Mouse (Mus musculus): ENCODE measurements around the gene Pde6c.
A peak's percentile ranks its signal among the peaks of the same experiment; 100 is the strongest.

Gene Pde6c

GRCm38 (mm10) chr19:38143540-38144271 is 11.1 kb downstream of the Pde6c start:
- no peak for DNase-seq

GRCm38 (mm10) chr19:38156243-38156642 is 23.7 kb downstream of the Pde6c start:
- DNase-seq = no peak

GRCm38 (mm10) chr19:38161648-38162354 is 29.2 kb downstream of the Pde6c start:
- no peak for DNase-seq

GRCm38 (mm10) chr19:38164633-38165032 is 32.1 kb downstream of the Pde6c start:
- no peak for DNase-seq

GRCm38 (mm10) chr19:38179675-38180074 is 47.1 kb downstream of the Pde6c start:
- peak; percentile 32 for DNase-seq

GRCm38 (mm10) chr19:38186631-38187344 is 54.2 kb downstream of the Pde6c start:
- DNase-seq = no peak

GRCm38 (mm10) chr19:38187345-38187680 is 54.7 kb downstream of the Pde6c start:
- DNase-seq = peak; percentile 14

- no peak for DNase-seq
These were observed 58.0 kb downstream of the Pde6c start for GRCm38 (mm10) chr19:38190606-38191005.

- no peak for DNase-seq
These were observed 58.9 kb downstream of the Pde6c start for GRCm38 (mm10) chr19:38191446-38191845.

GRCm38 (mm10) chr19:38195245-38195644 is 62.7 kb downstream of the Pde6c start:
- no peak for DNase-seq

GRCm38 (mm10) chr19:38198731-38199130 is 66.2 kb downstream of the Pde6c start:
- DNase-seq = no peak

- peak; percentile 7 for DNase-seq
These were observed 74.1 kb downstream of the Pde6c start for GRCm38 (mm10) chr19:38206669-38207068.

GRCm38 (mm10) chr19:38217696-38218095 is 85.1 kb downstream of the Pde6c start:
- no peak for DNase-seq

GRCm38 (mm10) chr19:38223356-38223904 is 90.8 kb downstream of the Pde6c start:
- DNase-seq = no peak

GRCm38 (mm10) chr19:38223905-38224684 is 91.5 kb downstream of the Pde6c start, which contains the start of gene Fra10ac1:
Fra10ac1 (minus strand) TSS chr19:38224156.
- peak; percentile 96 for DNase-seq

- DNase-seq = peak; percentile 64
These were observed 92.1 kb downstream of the Pde6c start for GRCm38 (mm10) chr19:38224685-38225060.

- DNase-seq = no peak
These were observed 96.1 kb downstream of the Pde6c start for GRCm38 (mm10) chr19:38228699-38229098.

GRCm38 (mm10) chr19:38232087-38232486 is 99.5 kb downstream of the Pde6c start:
- no peak for DNase-seq

GRCm38 (mm10) chr19:38232516-38232915 is 99.9 kb downstream of the Pde6c start:
- DNase-seq = no peak
